Mouse (Mus musculus) heart, postnatal 14 days (tissue): ENCODE measurements around the gene C130050O18Rik. TPM values are rescaled to one million over a fixed set of nuclear protein-coding genes. Genes with fewer than 3 reads are reported as not detected.
A peak's percentile ranks its signal among the peaks of the same experiment; 100 is the strongest.

Source experiments
- DNase-seq, 2 experiments: peaks; one replicate each; pipeline ENCODE4 v3.0.0; 2021 to 2022
- intact Hi-C: fragments of 180-260 bp; cut with DNase I; formaldehyde crosslinking; loops from one replicate; pipeline ENCODE4 v1.15.1; 2025
- microRNA-seq, 2 experiments: library from miRNA; unstranded; fragments of <30 nt; microRNA quantifications; one replicate each; pipeline ENCODE4 v1.2.0; 2021 to 2022
- total RNA-seq, 2 experiments: library from RNA; stranded (reverse); gene quantifications; 2 replicates each; pipeline ENCODE4 v1.2.3; 2021

C130050O18Rik gene
- total RNA-seq, 2 experiments from 2014 or later = 0.74 to 0.80 TPM

- intact Hi-C loops = no loop called here
- no peak for DNase-seq
Observed at GRCm38 (mm10) chr5:139448025-139448424, 42.9 kb downstream of the C130050O18Rik start.

GRCm38 (mm10) chr5:139449161-139449791 is 44.2 kb downstream of the C130050O18Rik start:
- intact Hi-C loops = no loop called here
- peak in 1 of 2 experiments; percentile 55 for DNase-seq

- intact Hi-C loops = no loop called here
- DNase-seq = no peak
Observed at GRCm38 (mm10) chr5:139449926-139450325, 44.8 kb downstream of the C130050O18Rik start.

GRCm38 (mm10) chr5:139453031-139453430 is 48.0 kb downstream of the C130050O18Rik start:
- intact Hi-C loops = no loop called here
- DNase-seq = peak in 1 of 2 experiments; percentile 29

- no peak for DNase-seq
- intact Hi-C loops = no loop called here
Observed at GRCm38 (mm10) chr5:139455166-139455565, 50.1 kb downstream of the C130050O18Rik start.

GRCm38 (mm10) chr5:139457241-139457640 is 52.2 kb downstream of the C130050O18Rik start:
- DNase-seq = no peak
- intact Hi-C loops = no loop called here

- no peak for DNase-seq
- intact Hi-C loops = loop anchor here (2.0 kb wide), 1 partner anchor 23 kb away; no protein-coding TSS in a partner anchor
Observed at GRCm38 (mm10) chr5:139459938-139460337, 54.9 kb downstream of the C130050O18Rik start.

GRCm38 (mm10) chr5:139460384-139461067 is 55.4 kb downstream of the C130050O18Rik start, which contains the start of gene 3110082I17Rik:
TSS of gene 3110082I17Rik (minus strand) at chr5:139460527.
- intact Hi-C loops = loop anchor here (2.0 kb wide), 1 partner anchor 22 kb away; no protein-coding TSS in a partner anchor
- peak; percentile 99 to 100 for DNase-seq

GRCm38 (mm10) chr5:139464874-139465273 is 59.8 kb downstream of the C130050O18Rik start:
- no peak for DNase-seq
- intact Hi-C loops = no loop called here

Small RNA genes lying within 50 kb of the gene (microRNA-seq; reads per million reads assigned to microRNA genes)
- 492 to 500 reads per million in 2 experiments for gene Mir339

Other genes with a start within 250 kb of the C130050O18Rik start
- gene Sun1, start 204.6 kb upstream of the C130050O18Rik start, total RNA-seq = 10 to 100 TPM; 44.7 to 49.5 TPM
- gene Get4, start 153.0 kb upstream of the C130050O18Rik start, total RNA-seq = 10 to 100 TPM; 42.6 to 48.1 TPM
- 1 to 10 TPM; 1.5 to 1.6 TPM for gene Adap1, start 79.7 kb upstream of the C130050O18Rik start, total RNA-seq
- gene Cox19, start 53.9 kb upstream of the C130050O18Rik start, total RNA-seq = 10 to 100 TPM; 78.6 to 85.9 TPM
- not detected for gene Cyp2w1, start 52.7 kb upstream of the C130050O18Rik start, total RNA-seq
- gene Gpr146, start 27.6 kb upstream of the C130050O18Rik start, total RNA-seq = 10 to 100 TPM; 41.8 to 46.5 TPM
- 1 to 10 TPM; 2.7 TPM for gene Gper1, start 17.9 kb downstream of the C130050O18Rik start, total RNA-seq
- 1 to 10 TPM; 4.7 to 5.3 TPM for gene 3110082I17Rik, start 55.2 kb downstream of the C130050O18Rik start, total RNA-seq
- 10 to 100 TPM; 16.4 to 16.5 TPM for gene Zfand2a, start 79.3 kb downstream of the C130050O18Rik start, total RNA-seq
- not detected for gene Uncx, start 138.2 kb downstream of the C130050O18Rik start, total RNA-seq